ENCODE assay signal across 9 mouse cellular contexts in the genomic region with DNA sequence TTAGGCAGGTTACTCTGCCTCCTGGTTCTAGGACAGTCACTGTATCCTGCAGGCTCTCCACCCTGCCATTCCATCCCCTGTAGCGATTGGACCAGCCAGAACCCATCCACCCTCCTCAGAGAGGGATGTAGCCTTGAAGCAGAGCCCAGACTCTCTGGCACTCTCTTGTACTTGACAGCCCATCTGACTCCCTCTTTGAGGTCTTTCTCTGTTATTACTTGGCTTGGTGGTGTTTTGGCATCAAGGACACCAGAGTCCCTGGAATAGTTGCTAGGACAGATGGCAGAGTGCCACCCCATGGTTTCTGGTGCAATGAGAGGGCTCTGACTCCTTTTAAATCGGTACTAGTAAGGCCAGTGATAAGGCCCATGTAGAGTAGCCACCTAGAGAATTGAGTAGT. TPM values are rescaled to one million over a fixed set of nuclear protein-coding genes. Genes with fewer than 3 reads are reported as not detected.
A peak's percentile ranks its signal among the peaks of the same experiment; 100 is the strongest.
DNase-seq lines count a peak whose midpoint lies in the region; ATAC-seq lines count a peak whose summit lies in the region.
"Had no signal": no experiment of that assay in that cellular context is flagged by ENCODE, and none has a peak within 500 bp of the region (broad histone marks: within the 10 kb centered on the region; RNA-seq: fewer than 3 reads in every experiment).

No protein-coding gene starts in this region.

- H3K4me2 ChIP-seq in kidney, embryonic 16.5 days (replicated peaks; ENCODE audit: low read depth, low read length): no peak overlapping the region
- H3K4me2 ChIP-seq: lung, embryonic 15.5 days had no signal

- ATAC-seq in kidney, embryonic 16.5 days (ENCODE audit: low FRiP score, low TSS enrichment): no peak

- no peak overlapping the region for H3K9ac ChIP-seq in kidney, embryonic 16.5 days (replicated peaks; ENCODE audit: low read length)
- H3K9ac ChIP-seq: lung, embryonic 15.5 days had no signal

- DNase-seq in kidney, postnatal 10 days: no peak
- peak; percentile 82 for DNase-seq in adrenal gland, adult 8-10 months
- peak; percentile 81 for DNase-seq in brain, adult 2 months (ENCODE audit: low read depth, low spot score)
- DNase-seq in layer of hippocampus, adult 9-10 months (ENCODE audit: low spot score): peak; percentile 13
- no peak for DNase-seq in spleen, adult 18-20 months
- DNase-seq in MN1 (ENCODE audit: low spot score): no peak

- 72% methylated on average over 2 of the region's 2 CpGs for WGBS in kidney, embryonic 16.5 days

- peaks cover 11% of the 10 kb centered on the region for H3K4me1 ChIP-seq in kidney, embryonic 16.5 days (ENCODE audit: insufficient read depth, low read length)

- H3K9me3 ChIP-seq in kidney, embryonic 16.5 days (ENCODE audit: low read length): peaks cover 7% of the 10 kb centered on the region
- H3K9me3 ChIP-seq: lung, embryonic 15.5 days had no signal

- H3K36me3 ChIP-seq in kidney, embryonic 16.5 days (ENCODE audit: insufficient read depth, low read length): peaks cover 65% of the 10 kb centered on the region

- H3K27ac ChIP-seq in kidney, embryonic 16.5 days (ENCODE audit: low read length): peak overlapping the region; percentile 9; the same call in 1 of the 2 replicates
- H3K27ac ChIP-seq: lung, embryonic 15.5 days had no signal

- H3K4me3 ChIP-seq in kidney, embryonic 16.5 days (ENCODE audit: low read length): no peak overlapping the region
- H3K4me3 ChIP-seq: lung, embryonic 15.5 days had no signal

- no peaks in the 10 kb centered on the region for H3K27me3 ChIP-seq in kidney, embryonic 16.5 days (ENCODE audit: insufficient read depth, low read length)
- H3K27me3 ChIP-seq: lung, embryonic 15.5 days had no signal

RNA-seq across cellular contexts. Expression of a gene that starts 17.3 kb away (rescaled TPM):
- polyA plus RNA-seq in kidney, embryonic 16.5 days (2015; fragmentation: Nextera tagmentation; extraction: Ambion mirVana): 35.4 and 35.9 TPM in 2 replicates
- total RNA-seq in adrenal gland, adult 8-10 months (2022): 1 to 10 TPM; 2.5 to 3.5 (median 2.7) TPM
- total RNA-seq: MEL had no signal

RNA-seq across cellular contexts. Expression of a gene that starts 27.9 kb away (rescaled TPM):
- polyA plus RNA-seq in kidney, embryonic 16.5 days (2015; fragmentation: Nextera tagmentation; extraction: Ambion mirVana): 39.9 and 43.3 TPM in 2 replicates
- 10 to 100 TPM; 72.3 to 74.6 (median 73.6) TPM for total RNA-seq in adrenal gland, adult 8-10 months (2022)

RNA-seq across cellular contexts. Expression of a gene that starts 44.6 kb away (rescaled TPM):
- 1.5 and 3.9 TPM in 2 replicates for polyA plus RNA-seq in kidney, embryonic 16.5 days (2015; fragmentation: Nextera tagmentation; extraction: Ambion mirVana)
- 1 to 10 TPM in 1 of 4 experiments, not detected in 3; 5.3 TPM for total RNA-seq in adrenal gland, adult 8-10 months (2022)
- total RNA-seq: MEL had no signal

Comparison
In these comparisons a context has a peak if more than half of its experiments do, and no peak if none do; other contexts are left out.
1. DNase-seq: peak in adrenal gland, adult 8-10 months (single experiment), brain, adult 2 months (single experiment) and layer of hippocampus, adult 9-10 months (single experiment); none in kidney, postnatal 10 days (single experiment), spleen, adult 18-20 months (0 of 2) and MN1 (single experiment).